Mouse (Mus musculus) liver, embryonic 15.5 days (tissue): Measurements from ENCODE around the gene Cmpk1. TPM values are rescaled to one million over a fixed set of nuclear protein-coding genes. Genes with fewer than 3 reads are reported as not detected.

ENCODE experiments used
- ATAC-seq: fragments of 200-750 bp; cut with Nextera tagmentation; 2 replicates; pipeline ENCODE4 v1.8.0; 2017; ENCODE audit warnings: moderate number of reproducible peaks, mild to moderate bottlenecking, moderate library complexity; ENCODE audit not compliant: insufficient read depth
- H3K27ac ChIP-seq: fragments of 300-500 bp; sonication (generic); replicated peaks from 2 replicates; pipeline ENCODE4 v1.5.1; 2015; ENCODE audit warnings: mild to moderate bottlenecking, inconsistent platforms
- H3K27me3 ChIP-seq: fragments of 300-500 bp; sonication (generic); 2 replicates; pipeline ENCODE4 v1.6.1; 2015; ENCODE audit warnings: mild to moderate bottlenecking, inconsistent platforms
- H3K36me3 ChIP-seq: fragments of 300-500 bp; sonication (generic); replicated peaks from 2 replicates; pipeline ENCODE4 v1.6.1; 2015; ENCODE audit warnings: moderate library complexity, mild to moderate bottlenecking, inconsistent platforms
- H3K4me1 ChIP-seq: fragments of 300-500 bp; sonication (generic); replicated peaks from 2 replicates; pipeline ENCODE4 v1.6.1; 2015; ENCODE audit warnings: inconsistent platforms
- H3K4me2 ChIP-seq: fragments of 300-500 bp; sonication (generic); 2 replicates; pipeline ENCODE4 v1.6.1; 2015; ENCODE audit warnings: moderate library complexity, mild to moderate bottlenecking, inconsistent platforms
- H3K4me3 ChIP-seq: fragments of 300-500 bp; sonication (generic); replicated peaks from 2 replicates; pipeline ENCODE4 v1.5.1; 2015; ENCODE audit warnings: mild to moderate bottlenecking, inconsistent platforms
- H3K9ac ChIP-seq: fragments of 300-500 bp; sonication (generic); 2 replicates; pipeline ENCODE4 v1.6.1; 2015; ENCODE audit warnings: moderate library complexity, mild to moderate bottlenecking, inconsistent platforms
- H3K9me3 ChIP-seq: fragments of 300-500 bp; sonication (generic); replicated peaks from 2 replicates; pipeline ENCODE4 v1.6.1; 2016; ENCODE audit warnings: inconsistent platforms
- WGBS: fragments of 180-500 bp; shearing (Covaris S2); methylation state at CpG from one replicate; pipeline ENCODE4 v1.1.7; 2015; ENCODE audit warnings: mixed read lengths; ENCODE audit not compliant: insufficient replicate concordance; 5-methylcytosine and 5-hydroxymethylcytosine counted together
- polyA plus RNA-seq: library from polyadenylated mRNA; unstranded; fragments of >200 nt; fragmentation: Nextera tagmentation; extraction: Ambion mirVana; gene quantifications from 2 replicates; pipeline ENCODE4 v1.2.1, GENCODE M21; 2015

The Cmpk1 gene
- polyA plus RNA-seq, 1 experiment from 2014 or later = 56.9 TPM

GRCm38 (mm10) chr4:114945021-114945420 is 42.0 kb downstream of the Cmpk1 start:
- WGBS = 48% methylated on average over 5 of the region's 5 CpGs
- no peak for ATAC-seq
- H3K9me3 ChIP-seq = no peaks in the 10 kb centered on the region
- H3K36me3 ChIP-seq = no peaks in the 10 kb centered on the region
- H3K9ac ChIP-seq = no peak overlapping the region
- no peak overlapping the region for H3K4me3 ChIP-seq
- no peak overlapping the region for H3K4me2 ChIP-seq
- H3K27ac ChIP-seq = no peak overlapping the region
- H3K4me1 ChIP-seq = no peaks in the 10 kb centered on the region
- peaks cover 31% of the 10 kb centered on the region for H3K27me3 ChIP-seq

- no peak overlapping the region for H3K9ac ChIP-seq
- 40% methylated on average over 8 of the region's 8 CpGs for WGBS
- H3K27me3 ChIP-seq = peaks cover 19% of the 10 kb centered on the region
- no peak for ATAC-seq
- H3K4me3 ChIP-seq = no peak overlapping the region
- no peak overlapping the region for H3K4me2 ChIP-seq
- H3K9me3 ChIP-seq = no peaks in the 10 kb centered on the region
- H3K4me1 ChIP-seq = no peaks in the 10 kb centered on the region
- H3K36me3 ChIP-seq = no peaks in the 10 kb centered on the region
- H3K27ac ChIP-seq = no peak overlapping the region
Measured at GRCm38 (mm10) chr4:114942583-114942982, 44.5 kb downstream of the Cmpk1 start.

GRCm38 (mm10) chr4:114942112-114942511 is 44.9 kb downstream of the Cmpk1 start:
- H3K27ac ChIP-seq = no peak overlapping the region
- no peaks in the 10 kb centered on the region for H3K36me3 ChIP-seq
- ATAC-seq = no peak
- WGBS = 34% methylated on average over 4 of the region's 4 CpGs
- H3K9ac ChIP-seq = no peak overlapping the region
- no peak overlapping the region for H3K4me3 ChIP-seq
- no peaks in the 10 kb centered on the region for H3K4me1 ChIP-seq
- no peak overlapping the region for H3K4me2 ChIP-seq
- H3K27me3 ChIP-seq = peaks cover 21% of the 10 kb centered on the region
- H3K9me3 ChIP-seq = no peaks in the 10 kb centered on the region

- no peaks in the 10 kb centered on the region for H3K9me3 ChIP-seq
- WGBS = 64% methylated on average over 4 of the region's 4 CpGs
- no peaks in the 10 kb centered on the region for H3K4me1 ChIP-seq
- no peaks in the 10 kb centered on the region for H3K36me3 ChIP-seq
- H3K4me2 ChIP-seq = no peak overlapping the region
- H3K9ac ChIP-seq = no peak overlapping the region
- H3K27ac ChIP-seq = no peak overlapping the region
- H3K27me3 ChIP-seq = peaks cover 21% of the 10 kb centered on the region
- no peak for ATAC-seq
- no peak overlapping the region for H3K4me3 ChIP-seq
Measured at GRCm38 (mm10) chr4:114941311-114941710, 45.7 kb downstream of the Cmpk1 start.

GRCm38 (mm10) chr4:114938248-114938647 is 48.8 kb downstream of the Cmpk1 start:
- no peaks in the 10 kb centered on the region for H3K36me3 ChIP-seq
- H3K4me1 ChIP-seq = no peaks in the 10 kb centered on the region
- no peak overlapping the region for H3K4me2 ChIP-seq
- no peak overlapping the region for H3K4me3 ChIP-seq
- WGBS = 46% methylated on average over 3 of the region's 3 CpGs
- peaks cover 13% of the 10 kb centered on the region for H3K27me3 ChIP-seq
- no peak overlapping the region for H3K9ac ChIP-seq
- no peak overlapping the region for H3K27ac ChIP-seq
- no peak for ATAC-seq
- H3K9me3 ChIP-seq = no peaks in the 10 kb centered on the region

GRCm38 (mm10) chr4:114937459-114938047 is 49.5 kb downstream of the Cmpk1 start:
- 42% methylated on average over 4 of the region's 4 CpGs for WGBS
- ATAC-seq = no peak

GRCm38 (mm10) chr4:114934188-114934587 is 52.9 kb downstream of the Cmpk1 start:
- Histone ChIP-seq H3K36me3 (no peaks in the 10 kb centered on the region), H3K4me2 (no peak overlapping the region), H3K9me3 (no peaks in the 10 kb centered on the region), H3K27me3 (peaks cover 34% of the 10 kb centered on the region), H3K9ac (no peak overlapping the region), H3K4me3 (no peak overlapping the region), H3K4me1 (no peaks in the 10 kb centered on the region), H3K27ac (no peak overlapping the region)
- no peak for ATAC-seq
- WGBS = 52% methylated on average over 6 of the region's 6 CpGs

More at GRCm38 (mm10) chr4:114937459-114938047, 49.5 kb downstream of the Cmpk1 start:
- peaks cover 18% of the 10 kb centered on the region for H3K27me3 ChIP-seq
- no peaks in the 10 kb centered on the region for H3K4me1 ChIP-seq
- no peaks in the 10 kb centered on the region for H3K9me3 ChIP-seq
- no peak overlapping the region for H3K9ac ChIP-seq
- H3K36me3 ChIP-seq = no peaks in the 10 kb centered on the region
- H3K4me3 ChIP-seq = no peak overlapping the region
- H3K27ac ChIP-seq = no peak overlapping the region
- no peak overlapping the region for H3K4me2 ChIP-seq

GRCm38 (mm10) chr4:114932747-114933146 is 54.3 kb downstream of the Cmpk1 start:
- no peaks in the 10 kb centered on the region for H3K36me3 ChIP-seq
- no peak overlapping the region for H3K4me3 ChIP-seq
- WGBS = 62% methylated on average over 4 of the region's 4 CpGs
- H3K9ac ChIP-seq = no peak overlapping the region
- H3K4me1 ChIP-seq = no peaks in the 10 kb centered on the region
- no peak for ATAC-seq
- no peaks in the 10 kb centered on the region for H3K9me3 ChIP-seq
- no peak overlapping the region for H3K27ac ChIP-seq
- H3K27me3 ChIP-seq = peaks cover 48% of the 10 kb centered on the region
- H3K4me2 ChIP-seq = no peak overlapping the region

- Histone ChIP-seq H3K36me3 (no peaks in the 10 kb centered on the region), H3K9me3 (no peaks in the 10 kb centered on the region), H3K27me3 (peaks cover 78% of the 10 kb centered on the region), H3K4me1 (0 out of 2 replicates have a peak, but pooled peaks cover 5% of the 10 kb centered on the region), H3K4me2 (no peak overlapping the region), H3K27ac (no peak overlapping the region), H3K4me3 (no peak overlapping the region), H3K9ac (no peak overlapping the region)
- WGBS = 45% methylated on average over 15 of the region's 15 CpGs
- ATAC-seq = no peak
Measured at GRCm38 (mm10) chr4:114929155-114929554, 57.9 kb downstream of the Cmpk1 start.

- Histone ChIP-seq H3K4me2 (peak within 1 kb of the TSS; percentile 54), H3K36me3 (no peaks in the 10 kb centered on the region), H3K9ac (no peak within 1 kb of the TSS), H3K27me3 (peaks cover 90% of the 10 kb centered on the region), H3K27ac (no peak within 1 kb of the TSS), H3K4me3 (peak within 1 kb of the TSS; percentile 29), H3K9me3 (no peaks in the 10 kb centered on the region), H3K4me1 (0 out of 2 replicates have a peak, but pooled peaks cover 5% of the 10 kb centered on the region)
- ATAC-seq = no peak
- WGBS = 4% methylated on average over 22 of the region's 25 CpGs
Measured at GRCm38 (mm10) chr4:114925917-114926312, 61.1 kb downstream of the Cmpk1 start, which contains the start of gene Foxe3. Gene Foxe3, minus strand, starts transcription at chr4:114926013.

GRCm38 (mm10) chr4:114924971-114925916 is 61.8 kb downstream of the Cmpk1 start:
- H3K9ac ChIP-seq = no peak overlapping the region
- ATAC-seq = no peak

More at GRCm38 (mm10) chr4:114924971-114925916, 61.8 kb downstream of the Cmpk1 start:
- Histone ChIP-seq H3K9me3 (no peaks in the 10 kb centered on the region), H3K4me2 (peak overlapping the region; percentile 54), H3K27ac (no peak overlapping the region), H3K36me3 (no peaks in the 10 kb centered on the region), H3K4me3 (peak overlapping the region; percentile 29), H3K4me1 (0 out of 2 replicates have a peak, but pooled peaks cover 5% of the 10 kb centered on the region), H3K27me3 (peaks cover 87% of the 10 kb centered on the region)
- WGBS = 1% methylated on average over 125 of the region's 125 CpGs
